Mouse (Mus musculus) heart, adult 2 months (tissue): ENCODE measurements at regions not wholly inside any gene's neighbourhood (a gene's known extent, or its start where the extent isn't known, plus 50 kb on each side); places are given as distances from the start of the nearest gene placed in this dataset.
A peak's percentile ranks its signal among the peaks of the same experiment; 100 is the strongest.

ENCODE experiments used
- DNase-seq, 2 experiments: peaks; one replicate each; pipeline ENCODE4 v3.0.0; 2021
- H3K27ac ChIP-seq: fragments of 200-600 bp; 2 replicates; pipeline ENCODE4 v1.8.1; 2022
- H3K27me3 ChIP-seq: fragments of 200-500 bp; 2 replicates; pipeline ENCODE4 v1.6.1; 2012; ENCODE audit warnings: mild to moderate bottlenecking, low read length, inconsistent platforms, mixed read lengths; ENCODE audit not compliant: control insufficient read depth, insufficient read depth
- H3K36me3 ChIP-seq: fragments of 200-500 bp; 2 replicates; pipeline ENCODE4 v1.6.1; 2012; ENCODE audit warnings: low read length, inconsistent platforms; ENCODE audit not compliant: control insufficient read depth, insufficient read depth
- H3K4me1 ChIP-seq: fragments of 200-500 bp; 2 replicates; pipeline ENCODE4 v1.6.1; 2011; ENCODE audit warnings: low read length; ENCODE audit not compliant: control insufficient read depth, insufficient read depth
- H3K4me3 ChIP-seq: fragments of 200-600 bp; 2 replicates; pipeline ENCODE4 v1.8.1; 2022
- H3K79me2 ChIP-seq: fragments of 200-500 bp; replicated peaks from 2 replicates; pipeline ENCODE4 v1.6.1; 2012; ENCODE audit warnings: mild to moderate bottlenecking, inconsistent platforms, low read length, moderate library complexity, mixed read lengths; ENCODE audit not compliant: control insufficient read depth, insufficient read depth
- H3K9ac ChIP-seq: fragments of 200-500 bp; 2 replicates; pipeline ENCODE4 v1.6.1; 2012; ENCODE audit warnings: low read depth, mild to moderate bottlenecking, control low read depth, inconsistent platforms, low read length, mixed read lengths
- CTCF ChIP-seq: fragments of 200-600 bp; IDR thresholded peaks from 2 replicates; pipeline ENCODE4 v1.8.1; 2022; ENCODE audit warnings: antibody characterized with exemption, mild to moderate bottlenecking, moderate library complexity
- EP300 ChIP-seq: fragments of 200-500 bp; IDR thresholded peaks from 2 replicates; pipeline ENCODE4 v1.6.1; 2011; ENCODE audit warnings: low read depth, low read length, control low read depth; ENCODE audit not compliant: insufficient read depth
- POLR2A ChIP-seq: fragments of 200-500 bp; IDR thresholded peaks from 2 replicates; pipeline ENCODE4 v1.6.1; 2011; ENCODE audit warnings: mild to moderate bottlenecking, low read depth, low read length, control low read depth; ENCODE audit not compliant: insufficient read depth
- WGBS: fragments of 180-500 bp; shearing (Covaris S2); methylation state at CpG from one replicate; pipeline ENCODE4 v1.1.7; 2018; 5-methylcytosine and 5-hydroxymethylcytosine counted together
- intact Hi-C: fragments of 180-260 bp; cut with DNase I; formaldehyde crosslinking; loops from one replicate; pipeline ENCODE4 v1.15.1; 2025

- no peak overlapping the region for H3K27ac ChIP-seq
- no peaks in the 10 kb centered on the region for H3K79me2 ChIP-seq
- no peaks in the 10 kb centered on the region for H3K27me3 ChIP-seq
- 90% methylated on average over 2 of the region's 2 CpGs for WGBS
- H3K36me3 ChIP-seq = no peaks in the 10 kb centered on the region
- H3K4me1 ChIP-seq = no peaks in the 10 kb centered on the region
- no peak overlapping the region for H3K9ac ChIP-seq
- intact Hi-C loops = no loop called here
- TF ChIP-seq CTCF (no peak), EP300 (no peak), POLR2A (no peak)
- no peak for DNase-seq
- no peak overlapping the region for H3K4me3 ChIP-seq
Measured at GRCm38 (mm10) chr15:52783940-52784339, 1100.8 kb upstream of the Gm7489 start.

DNA sequence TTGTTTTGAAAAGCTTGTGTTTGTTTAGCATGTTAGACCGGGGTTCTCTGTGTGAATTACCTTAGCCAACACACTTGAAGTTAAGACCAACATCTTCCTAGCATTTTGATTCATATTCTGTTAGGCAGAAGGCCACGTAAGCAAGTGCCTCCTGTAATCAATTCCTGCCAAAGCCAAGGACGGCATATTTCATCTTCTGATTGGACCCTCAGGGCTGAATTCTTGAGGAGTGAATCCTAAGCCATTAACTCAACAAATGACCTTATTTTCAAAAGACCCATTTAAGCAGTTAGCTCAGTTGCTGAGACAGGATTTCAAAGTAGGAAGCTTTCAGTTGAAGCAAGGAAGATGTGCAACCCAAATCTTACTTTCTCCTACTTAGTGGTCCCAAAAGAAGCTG lies 1099.5 kb upstream of the Gm7489 start:
- WGBS = 86% methylated on average over 3 of the region's 3 CpGs

GRCm38 (mm10) chr15:52785976-52786375 lies 1098.7 kb upstream of the Gm7489 start:
- 63% methylated on average over 8 of the region's 8 CpGs for WGBS
- no peak overlapping the region for H3K27ac ChIP-seq
- DNase-seq = no peak
- intact Hi-C loops = no loop called here
- no peaks in the 10 kb centered on the region for H3K79me2 ChIP-seq
- no peak overlapping the region for H3K9ac ChIP-seq
- H3K4me1 ChIP-seq = no peaks in the 10 kb centered on the region
- no peaks in the 10 kb centered on the region for H3K36me3 ChIP-seq
- H3K4me3 ChIP-seq = no peak overlapping the region
- TF ChIP-seq EP300 (no peak), POLR2A (no peak), CTCF (no peak)
- H3K27me3 ChIP-seq = no peaks in the 10 kb centered on the region

More for the DNA sequence above, 1099.5 kb upstream of the Gm7489 start:
- H3K4me3 ChIP-seq = no peak overlapping the region
- H3K9ac ChIP-seq = no peak overlapping the region
- DNase-seq = no peak
- H3K36me3 ChIP-seq = no peaks in the 10 kb centered on the region
- H3K27me3 ChIP-seq = no peaks in the 10 kb centered on the region
- H3K4me1 ChIP-seq = no peaks in the 10 kb centered on the region
- intact Hi-C loops = no loop called here
- TF ChIP-seq EP300 (no peak), POLR2A (no peak), CTCF (no peak)
- H3K27ac ChIP-seq = no peak overlapping the region
- no peaks in the 10 kb centered on the region for H3K79me2 ChIP-seq

GRCm38 (mm10) chr15:52805479-52806199 lies 1079.1 kb upstream of the Gm7489 start:
- Histone ChIP-seq H3K27me3 (no peaks in the 10 kb centered on the region), H3K4me1 (no peaks in the 10 kb centered on the region), H3K79me2 (no peaks in the 10 kb centered on the region), H3K4me3 (no peak overlapping the region), H3K36me3 (no peaks in the 10 kb centered on the region), H3K9ac (no peak overlapping the region), H3K27ac (no peak overlapping the region)
- intact Hi-C loops = loop anchor here (2.0 to 10.0 kb wide), 3 partner anchors 552 to 979 kb away; no protein-coding TSS in a partner anchor
- TF ChIP-seq CTCF = peak; percentile 37
- no peak for TF ChIP-seq EP300
- DNase-seq = no peak
- 56% methylated on average over 4 of the region's 4 CpGs for WGBS

GRCm38 (mm10) chr15:52808622-52809021 lies 1076.1 kb upstream of the Gm7489 start:
- Histone ChIP-seq H3K27me3 (no peaks in the 10 kb centered on the region), H3K36me3 (no peaks in the 10 kb centered on the region), H3K9ac (no peak overlapping the region), H3K4me3 (no peak overlapping the region), H3K27ac (no peak overlapping the region), H3K79me2 (no peaks in the 10 kb centered on the region), H3K4me1 (no peaks in the 10 kb centered on the region)
- 54% methylated on average over 3 of the region's 3 CpGs for WGBS
- DNase-seq = no peak
- TF ChIP-seq EP300 = no peak
- TF ChIP-seq CTCF = peak; percentile 53
- no peak for TF ChIP-seq POLR2A
- intact Hi-C loops = loop anchor here (5.0 to 10.0 kb wide), 2 partner anchors 549 to 876 kb away; no protein-coding TSS in a partner anchor

GRCm38 (mm10) chr15:52820796-52821195 lies 1063.9 kb upstream of the Gm7489 start:
- H3K36me3 ChIP-seq = no peaks in the 10 kb centered on the region
- 87% methylated on average over 6 of the region's 6 CpGs for WGBS
- no peak for TF ChIP-seq EP300
- no peak for TF ChIP-seq POLR2A
- TF ChIP-seq CTCF = no peak

DNA sequence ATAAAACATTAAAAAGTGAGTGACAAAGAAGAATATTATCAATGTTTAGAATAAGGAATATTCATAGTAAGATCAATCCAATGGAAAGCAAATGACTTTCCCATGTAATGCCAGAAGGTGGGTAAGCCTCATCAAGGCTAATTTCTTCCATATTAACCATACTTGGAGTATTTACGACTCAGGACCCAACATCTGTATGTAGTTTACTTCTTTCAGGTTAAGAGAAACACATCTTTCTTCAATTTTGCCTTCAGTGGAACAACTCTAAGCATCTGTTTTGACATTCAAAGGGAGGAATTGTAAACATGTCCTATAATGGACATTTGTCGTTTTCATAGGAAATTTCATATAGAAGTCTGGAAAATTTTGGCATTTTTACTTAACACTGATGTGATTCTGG lies 1047.8 kb upstream of the Gm7489 start:
- Histone ChIP-seq H3K9ac (no peak overlapping the region), H3K36me3 (no peaks in the 10 kb centered on the region), H3K4me1 (no peaks in the 10 kb centered on the region), H3K27me3 (no peaks in the 10 kb centered on the region), H3K4me3 (no peak overlapping the region), H3K27ac (no peak overlapping the region), H3K79me2 (no peaks in the 10 kb centered on the region)
- no peak for TF ChIP-seq POLR2A
- no peak for TF ChIP-seq CTCF
- TF ChIP-seq EP300 = no peak
- DNase-seq = no peak
- WGBS = 81% methylated on average over 2 of the region's 2 CpGs
- intact Hi-C loops = no loop called here

More at GRCm38 (mm10) chr15:52820796-52821195, 1063.9 kb upstream of the Gm7489 start:
- Histone ChIP-seq H3K4me1 (no peaks in the 10 kb centered on the region), H3K4me3 (no peak overlapping the region), H3K79me2 (no peaks in the 10 kb centered on the region), H3K27ac (no peak overlapping the region), H3K27me3 (no peaks in the 10 kb centered on the region), H3K9ac (no peak overlapping the region)
- intact Hi-C loops = no loop called here
- DNase-seq = no peak
